Mouse (Mus musculus) MEL (cell line): ENCODE results near the gene Lmod3. TPM values are rescaled to one million over a fixed set of nuclear protein-coding genes. Genes with fewer than 3 reads are reported as not detected.
"Not testable (repeated sequence)": the region's sequence is repeated elsewhere in the genome, so short reads cannot be mapped to it uniquely, and the experiment has no call there.

Experiments
- DNase-seq: peaks from one replicate; pipeline ENCODE4 v3.0.0; 2011; ENCODE audit warnings: low read depth, low spot score
- H3K27ac ChIP-seq: 2 replicates; pipeline ENCODE4 v1.5.1; 2012; ENCODE audit warnings: low read depth, mild to moderate bottlenecking, control low read depth, low read length, moderate library complexity; ENCODE audit not compliant: control insufficient read depth
- H3K27me3 ChIP-seq, 2 experiments: fragments of 150-350 bp in 1 of 2; sonication (generic) in 1 of 2; 2 replicates each; pipeline ENCODE4 v1.6.1; 2012; ENCODE audit warnings: low read length in 2 of 2, mild to moderate bottlenecking in 2 of 2, improper control_type of control experiment in 1 of 2, moderate library complexity in 1 of 2; ENCODE audit not compliant: insufficient read depth in 2 of 2, control insufficient read depth in 1 of 2
- H3K36me3 ChIP-seq, 2 experiments: 2 replicates each; pipeline ENCODE4 v1.6.1; 2012 to 2014; ENCODE audit warnings: low read length in 2 of 2, improper control_type of control experiment in 1 of 2, inconsistent platforms in 1 of 2, mild to moderate bottlenecking in 1 of 2; ENCODE audit not compliant: insufficient read depth in 2 of 2, control insufficient read depth in 1 of 2
- H3K4me1 ChIP-seq, 2 experiments: fragments of 150-350 bp in 1 of 2; sonication (generic) in 1 of 2; 2 replicates each; pipeline ENCODE4 v1.6.1; 2012; ENCODE audit warnings: low read length in 2 of 2, improper control_type of control experiment in 1 of 2, mild to moderate bottlenecking in 1 of 2; ENCODE audit not compliant: insufficient read depth in 2 of 2, control insufficient read depth in 1 of 2
- H3K4me3 ChIP-seq, 2 experiments: fragments of 150-350 bp in 1 of 2; sonication (generic) in 1 of 2; 2 replicates each; pipeline ENCODE4 v1.5.1; 2012; ENCODE audit warnings: low read depth in 2 of 2, low read length in 2 of 2, mild to moderate bottlenecking in 2 of 2, moderate library complexity in 2 of 2, control low read depth in 1 of 2, improper control_type of control experiment in 1 of 2; ENCODE audit not compliant: control insufficient read depth in 1 of 2, insufficient read depth in 1 of 2
- H3K79me2 ChIP-seq: 2 replicates; pipeline ENCODE4 v1.6.1; 2012; ENCODE audit warnings: mild to moderate bottlenecking, low read length, moderate library complexity; ENCODE audit not compliant: control insufficient read depth, poor library complexity, insufficient read depth
- H3K9ac ChIP-seq: 2 replicates; pipeline ENCODE4 v1.6.1; 2012; ENCODE audit warnings: low read depth, mild to moderate bottlenecking, control low read depth, low read length, moderate library complexity; ENCODE audit not compliant: control insufficient read depth, poor library complexity, severe bottlenecking
- H3K9me3 ChIP-seq: fragments of 150-350 bp; sonication (generic); replicated peaks from 2 replicates; pipeline ENCODE4 v1.6.1; 2012; ENCODE audit warnings: mild to moderate bottlenecking, low read length, improper control_type of control experiment, moderate library complexity; ENCODE audit not compliant: insufficient read depth
- CHD2 ChIP-seq: IDR thresholded peaks from 2 replicates; pipeline ENCODE4 v1.6.1; 2011; ENCODE audit warnings: low read length, improper control_type of control experiment
- CTCF ChIP-seq, 3 experiments: IDR thresholded peaks in 2 of 3; conservative IDR thresholded peaks in 1 of 3; 2 replicates each; pipeline ENCODE4 v1.5.1; 2011 to 2012; ENCODE audit warnings: low read length in 3 of 3, low read depth in 2 of 3, mild to moderate bottlenecking in 2 of 3, improper control_type of control experiment in 1 of 3, inconsistent platforms in 1 of 3, mixed read lengths in 1 of 3, moderate library complexity in 1 of 3; ENCODE audit not compliant: control insufficient read depth in 1 of 3, insufficient read depth in 1 of 3, poor library complexity in 1 of 3, severe bottlenecking in 1 of 3
- ELF1 ChIP-seq: IDR thresholded peaks from 2 replicates; pipeline ENCODE4 v1.6.1; 2014; ENCODE audit warnings: low read depth, mild to moderate bottlenecking, inconsistent platforms, low read length, improper control_type of control experiment, moderate library complexity
- HCFC1 ChIP-seq: IDR thresholded peaks from 2 replicates; pipeline ENCODE4 v1.6.1; 2012; ENCODE audit warnings: low read depth, mild to moderate bottlenecking, inconsistent platforms, low read length, improper control_type of control experiment, moderate library complexity
- POLR2A ChIP-seq, 2 experiments: IDR thresholded peaks; 2 replicates each; pipeline ENCODE4 v1.6.1; 2011 to 2012; ENCODE audit warnings: low read length in 2 of 2, mild to moderate bottlenecking in 2 of 2, control low read depth in 1 of 2, improper control_type of control experiment in 1 of 2, low read depth in 1 of 2, moderate library complexity in 1 of 2; ENCODE audit not compliant: control insufficient read depth in 1 of 2, insufficient read depth in 1 of 2, poor library complexity in 1 of 2
- RAD21 ChIP-seq: IDR thresholded peaks from 2 replicates; pipeline ENCODE4 v1.6.1; 2011; ENCODE audit warnings: mild to moderate bottlenecking, low read depth, low read length, improper control_type of control experiment
- SMC3 ChIP-seq: IDR thresholded peaks from 2 replicates; pipeline ENCODE4 v1.6.1; 2011; ENCODE audit warnings: low read depth, low read length, improper control_type of control experiment
- TCF12 ChIP-seq: IDR thresholded peaks from 2 replicates; pipeline ENCODE4 v1.6.1; 2014; ENCODE audit warnings: low read depth, mild to moderate bottlenecking, inconsistent platforms, low read length, improper control_type of control experiment, moderate library complexity
- USF2 ChIP-seq, 2 experiments: IDR thresholded peaks; 2 replicates each; pipeline ENCODE4 v1.6.1; 2011 to 2012; ENCODE audit warnings: improper control_type of control experiment in 2 of 2, low read length in 2 of 2, borderline replicate concordance in 1 of 2, inconsistent platforms in 1 of 2, low read depth in 1 of 2, mild to moderate bottlenecking in 1 of 2; ENCODE audit not compliant: insufficient read depth in 1 of 2
- ZC3H11A ChIP-seq: IDR thresholded peaks from 2 replicates; pipeline ENCODE4 v1.6.1; 2012; ENCODE audit warnings: low read depth, mild to moderate bottlenecking, inconsistent platforms, low read length, improper control_type of control experiment
- polyA plus RNA-seq, 2 experiments: library from polyadenylated mRNA; stranded (reverse) in 1 of 2; unstranded in 1 of 2; fragments of >175 nt in 1 of 2; fragments of >200 nt in 1 of 2; gene quantifications; 2 replicates each; pipeline versions ENCODE4 v1.2.1 to v1.2.4; 2012; ENCODE audit warnings: low replicate concordance in 2 of 2, low read depth in 1 of 2; ENCODE audit not compliant: insufficient read length in 2 of 2, insufficient read depth in 1 of 2, missing spikeins in 1 of 2
- total RNA-seq: library from RNA; depleted of rRNA; stranded (reverse); fragments of 300-350 nt; gene quantifications from 2 replicates; pipeline ENCODE4 v1.2.3, GENCODE M21; 2012

Lmod3 gene
- total and polyA plus RNA-seq, 3 experiments, result not detected

GRCm38 (mm10) chr6:97265240-97265639, 12.7 kb upstream of the Lmod3 start:
- no peak for DNase-seq
- TF ChIP-seq TCF12 (no peak), HCFC1 (no peak)
- no peak overlapping the region for H3K9ac ChIP-seq
- no peaks in the 10 kb centered on the region for H3K36me3 ChIP-seq
- H3K27me3 ChIP-seq, result peaks cover 0 to 1% of the 10 kb centered on the region in 2 experiments; a peak in 2 of 4 replicates
- no peaks in the 10 kb centered on the region for H3K79me2 ChIP-seq
- no peaks in the 10 kb centered on the region for H3K9me3 ChIP-seq
- no peak overlapping the region for H3K4me3 ChIP-seq
- no peak overlapping the region for H3K27ac ChIP-seq
- no peaks in the 10 kb centered on the region for H3K4me1 ChIP-seq

- H3K27me3 ChIP-seq, H3K79me2 ChIP-seq, H3K9me3 ChIP-seq, H3K36me3 ChIP-seq, H3K4me3 ChIP-seq, H3K9ac ChIP-seq, H3K27ac ChIP-seq: not testable (repeated sequence)
- DNase-seq, result peak; percentile 46
- TF ChIP-seq RAD21 (peak; percentile 25), SMC3 (peak; percentile 47), CTCF (IDR thresholded peaks at IDR 0.05 in 2 of 3, conservative IDR thresholded peaks at IDR 0.05 in 1 of 3; ENCODE audit: control insufficient read depth in 1 of 3, insufficient read depth in 1 of 3, low read depth in 2 of 3, low read length in 3 of 3, poor library complexity in 1 of 3, severe bottlenecking in 1 of 3) (peak in 1 of 3 experiments; percentile 55; a peak in 2 of 6 replicates)
- TF ChIP-seq, all 39 proteins: peak for 3; not testable (repeated sequence) for 36
- not testable (repeated sequence) for H3K4me1 ChIP-seq
Measured at GRCm38 (mm10) chr6:97263750-97264149, 11.2 kb upstream of the Lmod3 start.

DNA sequence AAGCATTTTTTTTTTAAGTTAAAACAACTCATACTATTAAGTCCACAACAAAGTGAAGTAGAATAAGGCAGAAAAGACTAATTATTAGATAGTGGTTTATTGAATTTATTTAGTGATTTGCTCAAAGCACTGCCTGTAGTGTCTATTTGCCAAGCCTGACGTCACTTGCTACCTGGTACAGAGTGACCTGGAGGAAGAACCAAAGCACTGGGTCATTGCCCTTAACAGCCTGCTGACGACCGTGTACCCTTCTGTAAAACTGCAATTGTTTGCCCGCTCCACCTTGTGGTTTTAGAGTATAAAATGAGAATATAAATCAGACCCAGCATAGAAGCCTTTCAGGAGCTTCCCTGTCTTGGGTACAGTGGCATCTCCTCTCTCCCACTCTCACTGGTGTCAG, 9.7 kb upstream of the Lmod3 start:
- Histone ChIP-seq H3K9me3 (no peaks in the 10 kb centered on the region), H3K36me3 (no peaks in the 10 kb centered on the region; a peak in 1 of 4 replicates), H3K4me1 (no peaks in the 10 kb centered on the region), H3K79me2 (no peaks in the 10 kb centered on the region), H3K27me3 (peaks cover 1 to 3% of the 10 kb centered on the region in 2 experiments; a peak in 2 of 4 replicates), H3K9ac (no peak overlapping the region), H3K27ac (no peak overlapping the region), H3K4me3 (no peak overlapping the region)
- TF ChIP-seq USF2 (IDR thresholded peaks at IDR 0.05; ENCODE audit: borderline replicate concordance in 1 of 2, insufficient read depth in 1 of 2, low read depth in 1 of 2, low read length in 2 of 2) (no peak), CHD2 (no peak), ELF1 (no peak), SMC3 (no peak), ZC3H11A (no peak), POLR2A (IDR thresholded peaks at IDR 0.05; ENCODE audit: control insufficient read depth in 1 of 2, insufficient read depth in 1 of 2, low read depth in 1 of 2, low read length in 2 of 2, poor library complexity in 1 of 2) (no peak)
- no peak for DNase-seq

DNA sequence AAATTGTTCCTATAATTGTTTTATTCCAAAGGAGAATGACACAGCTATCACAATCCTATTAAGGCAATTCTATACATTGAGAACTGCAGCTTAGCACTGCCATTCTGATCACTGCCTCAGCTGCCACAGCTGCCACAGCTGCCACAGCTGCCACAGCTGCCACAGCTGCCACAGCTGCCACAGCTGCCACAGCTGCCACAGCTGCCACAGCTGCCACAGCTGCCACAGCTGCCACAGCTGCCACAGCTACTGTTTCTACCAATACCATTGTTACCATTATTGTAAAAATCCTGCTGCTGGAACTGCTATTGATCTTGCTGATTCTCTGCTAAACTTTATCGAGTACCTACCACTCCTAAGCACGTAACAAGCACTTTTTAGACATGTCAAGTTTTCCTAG, 7.4 kb upstream of the Lmod3 start:
- H3K27me3 ChIP-seq, H3K36me3 ChIP-seq, H3K9me3 ChIP-seq, DNase-seq, H3K9ac ChIP-seq, H3K27ac ChIP-seq, H3K79me2 ChIP-seq, H3K4me3 ChIP-seq, H3K4me1 ChIP-seq: not testable (repeated sequence)
